Comparison of ENCODE assay signal across 24 mouse cellular contexts in genomic region chr12:99502225-99502624, GRCm38 (mm10).
"Had no signal": no experiment of that assay in that cellular context is flagged by ENCODE, and none has a peak within 500 bp of the region (broad histone marks: within the 10 kb centered on the region; RNA-seq: fewer than 3 reads in every experiment).

No protein-coding gene starts in this region.

- H3K9me3 ChIP-seq: heart, embryonic 13.5 days; heart, embryonic 15.5 days; hindbrain, embryonic 13.5 days; hindbrain, embryonic 15.5 days; kidney, embryonic 15.5 days had no signal

- H3K27ac ChIP-seq: heart, adult 2 months; heart, embryonic 13.5 days; heart, embryonic 15.5 days; hindbrain, embryonic 13.5 days; hindbrain, embryonic 15.5 days; hindbrain, postnatal 0 days; kidney, embryonic 15.5 days; kidney, postnatal 0 days; limb, embryonic 13.5 days had no signal

- H3K4me2 ChIP-seq: heart, embryonic 11.5 days; heart, embryonic 13.5 days; heart, embryonic 15.5 days; hindbrain, embryonic 13.5 days; hindbrain, embryonic 15.5 days; kidney, embryonic 15.5 days; limb, embryonic 13.5 days had no signal

- H3K36me3 ChIP-seq: heart, embryonic 13.5 days; heart, embryonic 15.5 days; hindbrain, embryonic 13.5 days; hindbrain, embryonic 15.5 days; kidney, embryonic 15.5 days had no signal

- H3K9ac ChIP-seq: forebrain, postnatal 0 days; heart, embryonic 13.5 days; heart, embryonic 15.5 days; hindbrain, embryonic 13.5 days; hindbrain, embryonic 15.5 days; kidney, embryonic 15.5 days; limb, embryonic 13.5 days had no signal

- H3K4me1 ChIP-seq: heart, embryonic 15.5 days; kidney, embryonic 15.5 days; limb, embryonic 13.5 days had no signal

- ATAC-seq: forebrain, postnatal 0 days; hindbrain, postnatal 0 days; intestine, embryonic 16.5 days had no signal

- DNase-seq: forebrain, postnatal 0 days; gastrocnemius, postnatal 14 days; gastrocnemius, postnatal 36 days; heart, adult 2 months; heart, postnatal 14 days; heart, postnatal 36 days; kidney, adult 11 months; kidney, adult 2 months; kidney, adult 9 months; kidney, postnatal 14 days; kidney, postnatal 36 days; layer of hippocampus, adult 9-11 months; layer of hippocampus, postnatal 36 days; left cerebral cortex, postnatal 4 days had no signal

- H3K4me3 ChIP-seq: heart, adult 2 months; heart, embryonic 13.5 days; heart, embryonic 15.5 days; hindbrain, embryonic 13.5 days; hindbrain, embryonic 15.5 days; kidney, embryonic 15.5 days; limb, embryonic 13.5 days had no signal

- H3K27me3 ChIP-seq: heart, embryonic 13.5 days; heart, embryonic 15.5 days; hindbrain, embryonic 13.5 days; hindbrain, embryonic 15.5 days; kidney, embryonic 15.5 days; limb, embryonic 13.5 days had no signal
